Mouse (Mus musculus) left cerebral cortex, adult 2 months (tissue): ENCODE data around the gene E130218I03Rik. TPM values are rescaled to one million over a fixed set of nuclear protein-coding genes. Genes with fewer than 3 reads are reported as not detected.

Experiments
- DNase-seq, 2 experiments: peaks; one replicate each; pipeline ENCODE4 v3.0.0; 2021 to 2022; ENCODE audit warnings: low spot score in 2 of 2, mixed read lengths in 1 of 2; ENCODE audit errors: extremely low spot score in 1 of 2
- H3K27ac ChIP-seq: fragments of 200-600 bp; 2 replicates; pipeline ENCODE4 v1.8.1; 2022
- H3K4me3 ChIP-seq: fragments of 200-600 bp; 2 replicates; pipeline ENCODE4 v1.8.1; 2022
- CTCF ChIP-seq: fragments of 200-600 bp; IDR thresholded peaks from 2 replicates; pipeline ENCODE4 v1.8.1; 2022; ENCODE audit warnings: antibody characterized with exemption, mild to moderate bottlenecking, moderate library complexity
- intact Hi-C: fragments of 180-260 bp; cut with DNase I; formaldehyde crosslinking; loops from one replicate; pipeline ENCODE4 v1.15.1; 2025
- total RNA-seq, 2 experiments: library from RNA; stranded (reverse); gene quantifications; 2 replicates each; pipeline ENCODE4 v1.2.3; 2021

E130218I03Rik gene
- total RNA-seq, 2 experiments from 2014 or later: not detected

- Histone ChIP-seq H3K27ac (no peak overlapping the region), H3K4me3 (no peak overlapping the region)
- TF ChIP-seq CTCF: no peak
- intact Hi-C loops: no loop called here
- DNase-seq: no peak
Measured at GRCm38 (mm10) chr4:134271979-134272378, 28.5 kb downstream of the E130218I03Rik start.

GRCm38 (mm10) chr4:134272731-134273416 lies 29.4 kb downstream of the E130218I03Rik start:
- no peak overlapping the region for H3K27ac ChIP-seq
- no peak for TF ChIP-seq CTCF
- no peak for DNase-seq
- no peak overlapping the region for H3K4me3 ChIP-seq
- intact Hi-C loops: no loop called here

DNA sequence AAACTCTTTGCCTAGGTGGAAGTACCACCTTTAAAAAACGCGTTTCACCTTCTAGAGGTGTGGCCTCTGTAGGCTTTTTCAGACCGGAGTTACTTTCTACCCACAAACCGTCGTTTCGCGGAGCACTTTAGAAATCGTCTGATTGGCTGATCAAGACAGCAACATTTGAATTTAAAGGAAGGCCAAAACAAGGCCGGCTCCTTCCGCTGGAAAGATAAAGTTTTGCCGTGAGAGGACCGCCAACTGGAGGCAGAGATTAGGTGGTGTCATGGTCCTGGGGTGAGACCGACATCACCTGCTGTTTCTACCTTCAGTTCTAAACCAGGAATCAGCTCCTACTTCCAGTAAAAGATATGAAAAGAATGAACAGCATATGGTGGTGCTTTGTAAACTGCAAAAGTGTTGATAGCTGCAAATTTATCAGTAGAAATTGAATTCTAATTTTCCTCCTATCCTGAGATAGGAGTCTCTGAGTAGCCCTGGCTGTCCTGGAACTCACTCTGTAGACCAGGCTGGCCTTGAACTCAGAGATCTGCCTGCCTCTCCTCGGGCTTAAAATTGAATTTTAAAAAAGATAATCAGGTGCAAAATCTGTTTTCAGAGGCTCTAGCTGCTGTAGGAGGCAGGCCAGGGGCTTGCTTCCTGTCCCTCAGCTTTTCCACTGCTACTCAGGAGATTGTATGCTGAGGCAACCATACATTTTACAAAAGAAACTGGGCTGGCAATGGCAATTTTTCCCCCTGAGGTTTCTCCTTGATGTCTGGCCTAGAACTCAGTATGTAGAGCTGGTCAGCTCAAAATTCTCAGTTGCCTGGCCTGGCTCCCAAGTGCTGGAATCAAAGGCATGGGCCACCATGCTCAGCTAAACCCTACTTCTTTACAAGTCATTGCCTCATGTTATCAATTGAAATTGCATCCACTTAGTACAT lies 30.2 kb downstream of the E130218I03Rik start:
- intact Hi-C loops: no loop called here
- Histone ChIP-seq H3K4me3 (no peak overlapping the region), H3K27ac (no peak overlapping the region)
- no peak for DNase-seq
- no peak for TF ChIP-seq CTCF

DNA sequence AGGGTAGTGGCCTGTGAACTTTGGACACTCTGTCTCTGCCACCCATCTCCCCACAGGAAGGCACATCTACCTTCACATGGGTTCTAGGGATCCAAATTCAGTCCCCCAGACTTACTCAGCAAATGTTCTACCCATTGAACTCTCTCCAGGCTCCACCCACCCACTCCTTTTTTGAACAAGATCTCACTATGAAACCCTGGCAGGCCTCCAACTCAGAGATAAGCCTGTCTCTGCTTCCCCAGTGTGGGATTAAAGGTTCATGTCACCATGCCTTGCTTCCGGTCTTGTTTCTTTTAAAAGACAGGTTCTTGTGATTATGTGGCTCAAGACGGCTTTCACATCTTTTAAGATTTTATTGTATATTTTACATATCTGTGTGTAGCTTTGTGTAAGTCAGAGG lies 41.5 kb downstream of the E130218I03Rik start:
- intact Hi-C loops: loop anchor here (5.0 kb wide), 2 partner anchors 72 to 187 kb away; no protein-coding TSS in a partner anchor
- no peak for TF ChIP-seq CTCF
- Histone ChIP-seq H3K27ac (no peak overlapping the region), H3K4me3 (no peak overlapping the region)
- no peak for DNase-seq

DNA sequence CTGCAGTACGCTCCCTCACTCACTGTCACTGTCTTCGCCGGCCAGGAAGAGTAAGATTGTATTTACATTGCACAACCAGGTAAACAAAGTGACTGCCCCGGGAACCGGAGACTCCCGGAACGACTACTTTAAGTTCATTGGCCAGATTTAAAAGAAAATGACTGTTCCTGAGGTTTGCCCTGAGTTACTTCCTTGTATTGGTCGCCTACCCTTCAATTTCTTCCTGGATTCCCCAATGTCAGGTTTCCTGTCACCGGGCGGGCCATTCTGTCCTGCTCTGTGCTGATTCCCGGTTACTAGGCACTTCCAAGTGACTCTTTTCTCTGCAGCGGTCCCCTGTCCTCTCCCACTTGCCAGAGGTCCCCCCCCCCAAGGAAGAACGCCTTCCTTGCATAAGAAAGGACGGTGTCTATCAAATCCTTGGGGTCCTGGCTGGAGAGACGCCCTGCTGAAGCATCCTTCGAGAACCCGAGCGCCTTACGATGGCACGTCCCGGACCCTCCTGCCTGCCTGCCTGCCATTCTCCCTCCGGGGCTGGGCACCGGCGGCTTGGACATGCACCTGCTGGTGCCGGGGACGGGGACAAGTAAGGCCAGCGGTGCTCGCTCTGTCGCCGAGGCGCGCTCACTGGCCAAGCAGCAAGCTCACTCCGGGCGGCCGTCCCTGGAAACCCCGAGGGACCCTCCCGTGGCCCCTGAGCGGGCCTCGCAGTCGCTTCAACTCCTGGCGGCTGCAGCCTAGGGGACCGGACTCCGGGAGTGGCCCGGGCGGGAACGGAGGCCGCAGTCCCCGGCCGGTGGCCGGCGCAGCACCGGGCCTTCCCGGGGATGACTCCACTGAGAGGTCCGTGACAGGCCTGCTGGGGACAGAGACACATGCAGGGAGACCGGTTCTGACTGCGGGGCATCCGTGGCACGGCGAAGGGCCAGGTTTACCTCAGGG lies 43.0 kb downstream of the E130218I03Rik start:
- no peak for TF ChIP-seq CTCF
- DNase-seq: no peak
- H3K27ac ChIP-seq: peak overlapping the region; percentile 87
- H3K4me3 ChIP-seq: peak overlapping the region; percentile 86
- intact Hi-C loops: loop anchor here (2.0 to 5.0 kb wide), 4 partner anchors 42 to 186 kb away; partner anchors contain the start of genes Cep85 and Zfp593

GRCm38 (mm10) chr4:134287168-134287564 lies 43.7 kb downstream of the E130218I03Rik start:
- intact Hi-C loops: loop anchor here (2.0 to 5.0 kb wide), 4 partner anchors 42 to 185 kb away; partner anchors contain the start of genes Cep85 and Zfp593
- peak; percentile 38 for TF ChIP-seq CTCF

DNA sequence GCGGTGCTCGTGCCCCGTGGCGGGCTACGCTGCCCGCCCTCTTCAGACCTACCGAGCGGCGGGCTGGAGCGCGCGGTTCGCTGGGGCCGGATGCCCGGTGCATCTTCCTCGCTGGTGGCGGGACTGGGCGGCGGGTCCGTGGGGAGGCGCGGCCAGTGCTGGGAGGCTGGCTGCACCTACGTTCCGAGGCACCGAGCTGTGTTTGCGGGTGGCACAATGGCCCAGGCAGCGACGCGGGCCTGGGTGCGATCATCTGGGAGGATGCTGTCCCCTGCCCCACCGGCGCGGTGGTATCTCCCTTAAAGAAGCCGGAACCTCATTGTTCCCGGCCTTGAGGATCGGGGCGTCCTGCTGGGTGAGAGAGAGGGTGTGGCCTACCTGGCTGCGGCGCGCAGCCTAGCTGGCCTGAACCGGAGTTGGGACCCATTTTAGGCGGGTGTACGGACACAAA lies 44.1 kb downstream of the E130218I03Rik start, which contains the start of gene Pdik1l:
Pdik1l (minus strand) TSS at position 321 of the 451 bp plus-strand sequence.
- intact Hi-C loops: loop anchor here (2.0 to 5.0 kb wide), 4 partner anchors 43 to 185 kb away; partner anchors contain the start of genes Cep85 and Zfp593
- peak; percentile 69 to 70 for DNase-seq
- no peak; the same call in 1 of the 2 replicates for TF ChIP-seq CTCF
- H3K27ac ChIP-seq: peak within 1 kb of the TSS; percentile 96
- H3K4me3 ChIP-seq: peak within 1 kb of the TSS; percentile 86

More at GRCm38 (mm10) chr4:134287168-134287564, 43.7 kb downstream of the E130218I03Rik start:
- peak; percentile 98 to 99 for DNase-seq
- Histone ChIP-seq H3K4me3 (peak overlapping the region; percentile 86), H3K27ac (peak overlapping the region; percentile 96)

DNA sequence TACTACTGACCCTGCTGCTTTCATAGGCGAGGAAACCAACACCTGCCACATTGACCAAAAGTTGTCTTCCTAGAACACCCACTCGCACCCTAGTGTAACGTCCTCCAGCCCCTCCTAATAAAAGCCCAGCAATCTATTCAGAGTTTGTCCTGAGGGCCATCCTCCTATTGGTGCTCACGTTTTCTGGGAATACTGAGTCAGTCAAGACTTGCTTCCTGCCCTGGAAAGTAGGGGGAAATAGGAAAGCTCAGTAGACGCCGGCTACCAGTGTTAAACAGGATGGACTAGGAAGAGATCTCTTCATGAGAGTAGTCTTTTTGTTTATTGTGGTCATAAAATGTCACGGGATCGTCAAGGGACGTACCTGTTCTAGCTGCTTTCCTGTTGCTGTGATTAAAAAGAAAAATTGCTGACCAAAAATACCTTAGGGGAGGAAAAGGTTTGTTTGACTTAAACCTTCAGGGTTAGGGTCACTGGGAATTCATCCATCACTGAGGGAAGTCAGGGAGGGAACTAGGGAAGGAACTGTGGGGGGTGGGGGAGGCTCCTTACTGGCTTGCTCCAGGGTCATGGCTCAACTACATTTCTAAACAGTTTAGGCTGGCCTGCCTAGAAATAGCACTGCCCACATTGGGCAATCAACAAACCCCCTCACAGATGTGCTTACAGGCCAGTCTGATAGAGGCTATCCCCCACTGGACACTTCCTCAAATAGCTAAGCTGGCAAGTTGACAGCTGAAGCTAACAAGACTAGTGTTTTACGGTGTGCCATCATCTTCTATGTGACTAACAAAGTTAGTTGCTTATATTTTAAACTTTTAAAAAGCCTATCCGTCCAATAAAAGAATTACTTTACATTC lies 45.2 kb downstream of the E130218I03Rik start:
- no peak for TF ChIP-seq CTCF
- DNase-seq: no peak
- intact Hi-C loops: loop anchor here (5.0 kb wide), 2 partner anchors 69 to 184 kb away; no protein-coding TSS in a partner anchor
- H3K27ac ChIP-seq: peak overlapping the region; percentile 96; the same call in 1 of the 2 replicates
- peak overlapping the region; percentile 86 for H3K4me3 ChIP-seq

- intact Hi-C loops: loop anchor here (2.0 kb wide), 1 partner anchor 43 kb away; no protein-coding TSS in a partner anchor
- peak; percentile 87 for TF ChIP-seq CTCF
- peak; percentile 65 to 80 for DNase-seq
- Histone ChIP-seq H3K4me3 (no peak overlapping the region), H3K27ac (no peak overlapping the region)
Measured at GRCm38 (mm10) chr4:134292067-134292466, 48.6 kb downstream of the E130218I03Rik start.
